Mouse (Mus musculus) heart, postnatal 14 days (tissue): ENCODE data around the gene Gucy2c. TPM values are rescaled to one million over a fixed set of nuclear protein-coding genes. Genes with fewer than 3 reads are reported as not detected.

ENCODE experiments used
- DNase-seq, 2 experiments: peaks; one replicate each; pipeline ENCODE4 v3.0.0; 2021 to 2022
- intact Hi-C: fragments of 180-260 bp; cut with DNase I; formaldehyde crosslinking; loops from one replicate; pipeline ENCODE4 v1.15.1; 2025
- total RNA-seq, 2 experiments: library from RNA; stranded (reverse); gene quantifications; 2 replicates each; pipeline ENCODE4 v1.2.3; 2021

The Gucy2c gene
- total RNA-seq, 2 experiments from 2014 or later, result not detected

DNA sequence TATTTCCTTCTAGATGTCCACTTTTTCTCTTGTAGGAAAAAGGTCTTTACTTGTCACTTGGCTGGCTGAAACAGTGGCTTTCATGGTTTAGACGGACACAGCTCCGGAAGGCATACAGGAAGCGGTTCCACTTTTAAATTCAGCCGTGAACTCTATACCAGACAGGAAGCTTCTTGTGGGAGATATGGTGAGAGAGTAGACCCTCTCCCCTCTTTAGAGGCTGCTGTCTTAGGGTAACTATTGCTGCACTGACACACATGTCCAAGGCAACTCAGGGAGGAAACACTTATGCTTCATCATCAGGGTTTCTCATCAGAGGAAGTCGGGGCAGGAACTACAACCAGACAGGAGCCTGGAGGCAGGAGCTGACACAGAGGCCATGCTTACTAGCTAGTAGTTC lies 36.0 kb downstream of the Gucy2c start:
- intact Hi-C loops, result loop anchor here (10.0 kb wide), 1 partner anchor 841 kb away; no protein-coding TSS in a partner anchor
- DNase-seq, result no peak

DNA sequence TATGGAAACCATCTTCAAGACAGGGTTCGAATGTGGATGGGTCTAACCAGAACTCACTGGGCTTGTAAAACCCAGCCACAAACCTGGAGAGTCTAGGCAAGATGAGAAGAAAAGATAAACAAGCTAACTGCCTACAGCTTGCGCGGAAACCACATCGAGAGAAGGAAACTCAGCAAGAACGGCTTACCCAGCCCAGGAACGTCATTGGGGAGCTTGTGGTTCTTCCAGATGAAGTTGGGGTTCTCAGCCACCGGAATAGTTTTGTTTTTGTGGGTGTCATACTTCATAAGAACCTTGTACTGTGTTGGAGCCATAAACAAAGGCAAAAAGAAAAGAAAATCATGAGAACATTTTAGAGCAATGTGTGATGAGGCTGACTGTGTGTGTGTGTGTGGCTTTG lies 37.8 kb downstream of the Gucy2c start:
- intact Hi-C loops, result loop anchor here (5.0 to 10.0 kb wide), 3 partner anchors 121 to 839 kb away; no protein-coding TSS in a partner anchor
- DNase-seq, result no peak

DNA sequence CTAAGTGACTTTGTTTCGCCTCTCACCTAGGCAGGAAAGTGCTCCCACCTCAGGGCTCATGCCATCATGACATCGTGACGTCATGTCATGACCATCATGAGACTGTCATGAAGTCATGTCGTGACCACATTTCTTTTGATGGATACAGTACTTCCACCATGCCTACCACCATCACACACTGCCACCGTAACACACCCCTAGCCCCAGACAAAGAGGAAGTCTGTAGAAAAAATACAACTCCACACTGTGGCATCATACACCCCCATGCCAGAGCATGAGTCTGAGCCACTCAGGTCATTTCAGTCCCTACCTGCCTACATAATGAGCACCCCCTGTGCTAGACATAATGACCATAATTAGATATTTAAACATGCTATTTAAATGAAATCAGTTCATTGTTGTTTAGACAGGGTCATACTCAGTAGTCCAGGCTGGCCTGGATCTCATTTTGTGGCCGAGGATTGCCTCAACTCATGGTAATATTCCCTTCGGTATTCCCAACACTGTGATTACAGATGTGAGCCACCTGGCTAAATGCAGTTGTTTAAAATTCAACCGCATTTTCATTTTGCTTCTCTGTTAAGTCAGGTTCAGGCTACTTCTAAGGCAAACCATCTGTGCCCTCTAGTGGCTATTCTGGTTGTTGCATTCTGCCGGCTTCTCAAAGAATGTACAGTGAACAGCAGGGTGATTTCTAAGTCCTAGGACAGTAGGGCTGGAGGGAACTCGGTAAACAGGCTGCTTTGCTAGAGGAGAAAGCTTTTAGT lies 39.0 kb downstream of the Gucy2c start:
- peak; percentile 78 to 92 for DNase-seq
- intact Hi-C loops, result loop anchor here (5.0 to 10.0 kb wide), 3 partner anchors 120 to 838 kb away; no protein-coding TSS in a partner anchor

DNA sequence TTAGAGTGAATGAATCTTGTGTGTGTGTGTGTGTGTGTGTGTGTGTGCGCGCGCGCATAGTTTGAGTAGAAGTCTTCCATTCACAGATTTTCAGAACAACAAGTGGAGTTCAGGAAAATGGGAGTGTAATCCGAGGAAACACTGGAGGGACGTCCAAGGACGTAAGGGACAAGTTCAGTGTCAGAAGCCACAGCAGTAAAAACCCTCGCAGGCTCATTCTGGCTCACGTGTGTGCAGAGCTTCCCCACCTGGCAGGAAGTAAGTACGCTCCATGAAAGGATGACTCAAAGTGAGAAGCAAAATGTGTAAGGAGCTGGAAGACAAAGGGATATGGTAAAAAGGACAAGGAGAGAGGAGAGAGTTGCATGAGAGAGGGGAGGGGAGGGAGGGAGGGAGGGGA lies 40.3 kb downstream of the Gucy2c start:
- intact Hi-C loops, result loop anchor here (5.0 to 10.0 kb wide), 3 partner anchors 119 to 836 kb away; no protein-coding TSS in a partner anchor
- no peak for DNase-seq

DNA sequence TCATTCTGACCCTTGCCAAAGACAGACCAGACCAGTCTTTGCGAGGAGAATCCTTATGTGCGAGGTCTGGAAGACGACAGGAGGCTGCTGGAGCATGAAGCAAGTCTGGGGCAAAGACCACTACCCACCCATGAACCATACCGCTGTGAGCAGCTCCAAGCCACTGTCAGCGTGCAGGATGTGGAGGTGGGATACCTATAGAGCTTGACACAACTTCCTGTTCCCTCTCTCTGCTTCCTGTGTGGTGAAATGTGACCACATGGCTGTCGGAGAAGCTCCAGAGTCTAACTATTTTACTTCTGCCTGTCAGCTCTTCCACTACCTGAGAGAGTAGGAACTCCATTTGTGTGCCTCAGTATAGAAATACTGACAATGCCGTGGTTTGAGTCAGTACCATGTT lies 45.8 kb downstream of the Gucy2c start:
- DNase-seq, result no peak
- intact Hi-C loops, result no loop called here

DNA sequence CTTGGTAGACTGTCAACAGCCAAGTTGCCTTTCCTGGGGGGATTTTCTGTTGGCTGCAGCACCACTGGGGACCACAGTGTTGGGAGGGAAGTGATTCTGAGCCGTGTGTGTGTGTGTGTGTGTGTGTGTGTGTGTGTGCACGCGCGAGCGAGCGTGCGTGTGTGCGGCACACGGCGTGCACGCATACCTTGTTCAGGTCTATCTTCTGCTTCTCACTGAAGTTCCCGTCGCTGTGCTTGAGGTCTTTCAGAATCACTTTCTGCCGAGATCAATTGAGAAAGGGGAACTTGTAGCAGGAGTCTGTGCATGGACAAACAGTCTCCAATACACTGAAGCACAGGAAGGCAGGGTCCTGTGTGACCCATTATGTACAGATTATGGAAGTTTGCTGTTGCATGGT lies 53.4 kb downstream of the Gucy2c start:
- intact Hi-C loops, result no loop called here
- no peak for DNase-seq

DNA sequence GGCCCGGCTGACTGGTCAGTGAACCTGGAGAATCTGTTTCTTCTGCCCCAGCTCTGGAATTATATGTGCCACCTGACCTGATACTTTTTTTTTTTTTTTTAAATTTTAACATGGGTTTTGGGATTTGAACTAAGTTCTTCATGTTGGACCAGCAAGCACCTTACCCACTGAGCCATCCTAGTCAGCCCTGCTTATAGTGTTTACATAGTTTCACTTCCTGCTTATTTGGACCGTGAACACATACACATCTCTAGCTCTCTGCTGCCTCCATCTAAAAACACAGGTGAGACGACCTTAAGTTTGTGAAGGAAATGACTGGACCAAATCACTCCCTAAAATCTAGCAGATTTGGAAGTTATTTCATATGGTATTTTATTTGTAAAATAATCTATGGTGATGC lies 58.4 kb downstream of the Gucy2c start:
- intact Hi-C loops, result loop anchor here (2.0 to 5.0 kb wide), 3 partner anchors 81 to 301 kb away; no protein-coding TSS in a partner anchor
- no peak for DNase-seq

DNA sequence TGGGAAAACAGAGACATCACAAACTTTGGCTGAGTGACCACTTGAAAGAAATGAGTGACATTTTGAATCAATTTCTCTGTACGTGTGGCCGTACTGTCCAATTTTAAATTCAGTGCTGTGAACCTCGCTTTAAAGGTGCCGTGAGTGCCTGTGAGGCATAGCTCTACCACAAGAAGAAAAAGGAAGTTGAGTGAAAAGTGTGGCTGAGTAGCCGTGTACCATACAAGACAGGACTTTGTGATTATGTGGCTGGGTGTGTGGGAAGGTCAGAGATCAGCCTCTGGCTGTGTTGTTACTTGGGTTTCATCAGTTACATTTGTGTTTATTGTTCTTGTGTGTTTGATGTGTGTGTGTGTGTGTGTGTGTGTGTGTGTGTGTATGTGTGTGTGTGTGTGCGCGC lies 59.0 kb downstream of the Gucy2c start:
- DNase-seq, result no peak
- intact Hi-C loops, result loop anchor here (2.0 to 5.0 kb wide), 3 partner anchors 80 to 300 kb away; no protein-coding TSS in a partner anchor

DNA sequence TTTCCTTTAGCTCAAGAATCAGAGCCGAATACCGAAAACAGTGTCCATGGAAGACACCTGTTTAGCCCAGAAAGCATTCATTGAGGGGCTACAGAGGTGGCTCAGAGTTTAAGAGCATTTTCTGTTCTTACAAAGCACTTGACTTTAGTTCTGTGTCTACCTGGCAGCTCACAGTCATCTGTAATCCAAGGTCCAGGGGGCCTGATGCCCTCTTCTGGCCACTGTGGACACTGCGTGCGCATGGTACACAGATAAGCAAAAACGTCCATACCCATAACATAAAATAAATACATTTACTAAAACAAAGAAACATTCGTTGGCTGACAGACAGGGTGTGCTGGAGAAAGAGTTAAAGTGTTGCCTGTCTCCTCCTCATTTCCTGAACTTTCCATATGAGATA lies 59.6 kb downstream of the Gucy2c start:
- intact Hi-C loops, result loop anchor here (2.0 to 5.0 kb wide), 3 partner anchors 80 to 300 kb away; no protein-coding TSS in a partner anchor
- DNase-seq, result peak; percentile 57 to 74

DNA sequence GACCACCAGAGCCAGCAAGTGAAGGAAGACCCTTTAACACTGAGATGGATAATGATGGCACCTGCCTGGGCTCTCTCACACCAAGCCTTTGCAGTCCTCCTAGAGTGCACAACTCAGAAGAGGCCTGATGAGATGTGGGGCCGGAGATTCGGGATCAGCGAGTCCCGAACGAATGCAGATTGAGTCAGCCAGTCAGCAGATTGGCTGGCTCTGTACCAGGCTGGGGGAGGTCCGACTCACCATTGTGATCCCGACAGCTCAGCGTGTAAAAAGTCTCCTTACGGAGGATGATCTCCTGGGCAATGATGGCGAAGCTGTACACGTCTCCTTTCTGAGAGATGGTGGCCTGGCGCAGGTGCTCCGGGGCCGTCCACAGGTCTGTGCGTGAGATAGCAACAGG lies 61.1 kb downstream of the Gucy2c start:
- intact Hi-C loops, result loop anchor here (5.0 kb wide), 2 partner anchors 78 to 298 kb away; no protein-coding TSS in a partner anchor
- DNase-seq, result no peak

DNA sequence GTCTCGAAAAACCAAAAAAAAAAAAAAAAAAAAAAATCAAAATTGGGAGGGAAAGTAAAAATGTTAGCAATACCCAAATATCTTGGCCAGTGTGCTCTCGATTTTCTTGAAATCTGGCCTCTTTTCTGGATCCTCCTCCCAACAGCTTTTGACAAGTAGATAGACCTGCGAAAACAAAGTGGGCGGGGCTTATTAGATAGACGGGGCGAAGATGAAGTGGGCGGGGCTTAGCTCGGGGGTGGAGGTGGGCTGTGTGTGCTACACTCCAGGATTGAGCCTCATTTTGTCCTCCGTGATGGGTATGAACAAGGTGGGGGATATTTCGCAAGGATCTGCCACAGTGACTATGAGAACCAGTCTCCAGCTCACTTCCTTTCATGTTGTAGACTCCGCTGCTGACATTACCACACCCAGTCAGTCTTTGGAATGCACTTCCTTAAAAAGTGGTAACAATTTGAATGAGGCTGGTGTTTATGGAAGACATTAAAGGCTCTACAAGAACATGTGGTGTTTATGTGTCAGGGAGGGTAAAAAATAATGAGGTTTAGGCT lies 65.6 kb downstream of the Gucy2c start:
- intact Hi-C loops, result no loop called here
- no peak for DNase-seq

DNA sequence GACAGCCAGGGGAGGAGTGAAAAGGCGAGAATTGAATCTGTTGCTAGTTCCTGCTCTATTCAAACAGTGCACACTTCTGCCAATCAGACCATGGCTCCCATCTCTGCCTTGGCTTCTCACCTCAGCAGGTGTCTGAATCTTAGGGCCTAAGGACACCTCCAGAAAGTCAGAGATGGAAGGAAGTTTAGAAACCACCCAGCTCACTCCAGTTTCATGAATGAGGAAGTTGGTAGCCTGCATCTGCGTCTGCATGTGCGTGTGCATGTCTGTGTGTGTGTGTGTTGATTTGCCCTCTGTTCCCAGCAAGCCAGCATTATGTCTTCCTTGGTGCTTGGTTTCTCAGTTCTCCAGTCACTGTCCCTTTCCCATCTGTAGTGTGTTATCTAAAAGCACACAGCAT lies 67.5 kb downstream of the Gucy2c start:
- DNase-seq, result no peak
- intact Hi-C loops, result no loop called here

DNA sequence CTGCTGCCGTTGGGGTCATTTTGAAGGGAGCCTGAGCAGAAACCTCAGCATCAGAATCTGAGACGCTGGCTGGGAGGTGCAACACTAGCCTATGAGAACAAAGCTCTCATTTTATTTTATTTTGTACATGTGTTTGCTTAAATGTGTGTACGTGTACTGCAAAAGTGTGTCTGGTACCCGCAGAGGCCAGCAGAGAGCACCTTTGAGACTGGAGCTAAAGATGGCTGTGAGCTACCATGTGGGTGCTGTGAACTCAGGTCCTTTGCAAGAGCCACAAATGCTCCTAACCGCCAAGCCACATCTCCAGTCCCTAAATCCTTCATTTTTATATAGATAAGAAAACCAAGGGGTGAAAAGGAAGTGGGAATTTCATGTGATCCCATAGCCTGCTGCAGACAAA lies 71.2 kb downstream of the Gucy2c start:
- intact Hi-C loops, result no loop called here
- DNase-seq, result no peak

DNA sequence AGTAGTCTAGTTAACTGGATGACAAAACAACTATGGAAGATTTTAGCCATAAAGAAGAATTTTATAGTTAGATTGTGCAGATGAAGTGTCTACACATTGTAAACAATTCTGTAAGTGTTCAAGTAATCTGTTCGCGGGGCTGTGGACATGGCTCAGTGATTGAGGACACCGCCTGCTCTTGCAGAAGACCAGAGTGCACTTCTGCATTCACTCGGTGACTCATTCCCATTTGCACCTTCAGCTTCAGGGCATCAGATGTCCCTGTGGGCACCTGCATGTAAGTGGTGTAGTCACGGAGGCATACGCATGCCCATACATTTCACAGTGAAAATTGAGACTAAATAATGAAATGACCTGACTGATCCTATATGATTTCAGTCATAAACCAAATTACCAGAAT lies 73.0 kb downstream of the Gucy2c start:
- no peak for DNase-seq
- intact Hi-C loops, result no loop called here

DNA sequence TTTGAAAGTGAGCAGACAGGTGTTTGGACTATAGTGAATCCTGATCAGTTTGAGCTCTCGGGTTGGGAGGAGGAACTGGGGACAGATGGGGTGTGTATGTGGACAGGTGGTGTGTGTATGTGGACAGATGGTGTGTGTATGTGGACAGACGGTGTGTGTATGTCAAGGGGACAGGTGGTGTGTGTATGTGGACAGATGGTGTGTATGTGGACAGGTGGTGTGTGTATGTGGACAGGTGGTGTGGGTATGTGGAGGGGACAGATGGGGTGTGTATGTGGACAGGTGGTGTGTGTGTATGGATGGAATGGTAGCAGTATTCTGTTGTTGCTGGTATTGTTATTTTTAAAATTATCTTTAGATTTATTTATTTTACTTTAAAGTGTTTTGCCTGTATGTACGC lies 79.7 kb downstream of the Gucy2c start:
- DNase-seq, result no peak
- intact Hi-C loops, result no loop called here

DNA sequence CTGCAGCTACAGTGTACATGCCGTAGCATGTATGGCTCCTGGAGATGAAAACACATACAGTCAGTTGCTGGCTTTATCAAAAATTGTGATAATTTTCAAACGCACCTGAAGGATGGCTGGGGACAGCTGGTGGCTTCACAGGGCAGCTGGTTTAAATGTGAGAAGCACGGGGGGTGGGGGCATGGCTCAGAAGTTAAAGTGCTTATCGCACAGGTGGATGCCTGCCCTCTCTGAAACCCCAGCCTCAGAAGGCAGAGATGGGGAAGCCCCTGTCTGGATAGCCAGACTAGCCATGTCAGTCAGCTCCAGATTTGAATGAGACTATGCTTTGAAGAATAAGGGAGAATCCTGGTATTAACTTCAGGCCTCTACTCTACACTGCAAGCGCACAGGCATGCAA lies 80.4 kb downstream of the Gucy2c start:
- intact Hi-C loops, result no loop called here
- DNase-seq, result no peak

DNA sequence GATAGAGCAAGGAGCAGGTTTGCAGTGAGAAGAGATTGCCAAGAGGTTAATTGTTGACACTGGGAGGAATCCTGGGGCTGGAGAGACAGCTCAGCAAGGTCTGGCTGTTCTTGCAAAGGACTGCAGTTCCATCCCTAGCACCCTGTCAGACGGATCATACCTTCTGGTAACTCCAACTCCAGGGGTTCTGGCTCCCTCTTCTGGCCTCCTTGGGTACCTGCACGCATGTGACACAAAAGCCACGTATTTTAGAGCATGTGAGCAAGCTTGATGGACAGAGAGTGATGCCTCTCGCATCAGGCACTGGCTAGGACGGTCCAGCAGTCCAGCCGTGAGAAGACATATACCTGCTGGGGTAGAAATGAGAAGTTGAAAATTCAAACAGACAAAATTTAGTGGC lies 90.3 kb downstream of the Gucy2c start:
- no peak for DNase-seq
- intact Hi-C loops, result no loop called here

DNA sequence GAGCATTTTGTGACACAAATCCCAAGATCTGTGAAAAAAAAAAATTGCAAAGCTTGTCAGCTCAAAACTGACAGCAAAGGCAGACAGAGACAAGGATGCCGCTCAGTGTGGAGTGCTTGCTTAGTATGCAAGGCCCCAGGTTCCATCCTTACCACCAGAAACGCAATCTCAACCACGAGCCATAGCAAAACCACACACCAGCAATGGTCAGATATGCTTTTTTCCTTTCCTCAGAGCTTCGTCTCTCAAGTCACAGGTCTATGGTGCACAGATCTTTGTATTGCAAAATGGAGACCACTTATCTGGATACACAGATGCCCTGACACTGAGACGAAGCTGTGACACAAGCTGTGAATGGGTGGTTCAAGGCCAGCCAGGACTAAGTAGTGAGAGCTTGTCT lies 91.0 kb downstream of the Gucy2c start:
- no peak for DNase-seq
- intact Hi-C loops, result no loop called here

DNA sequence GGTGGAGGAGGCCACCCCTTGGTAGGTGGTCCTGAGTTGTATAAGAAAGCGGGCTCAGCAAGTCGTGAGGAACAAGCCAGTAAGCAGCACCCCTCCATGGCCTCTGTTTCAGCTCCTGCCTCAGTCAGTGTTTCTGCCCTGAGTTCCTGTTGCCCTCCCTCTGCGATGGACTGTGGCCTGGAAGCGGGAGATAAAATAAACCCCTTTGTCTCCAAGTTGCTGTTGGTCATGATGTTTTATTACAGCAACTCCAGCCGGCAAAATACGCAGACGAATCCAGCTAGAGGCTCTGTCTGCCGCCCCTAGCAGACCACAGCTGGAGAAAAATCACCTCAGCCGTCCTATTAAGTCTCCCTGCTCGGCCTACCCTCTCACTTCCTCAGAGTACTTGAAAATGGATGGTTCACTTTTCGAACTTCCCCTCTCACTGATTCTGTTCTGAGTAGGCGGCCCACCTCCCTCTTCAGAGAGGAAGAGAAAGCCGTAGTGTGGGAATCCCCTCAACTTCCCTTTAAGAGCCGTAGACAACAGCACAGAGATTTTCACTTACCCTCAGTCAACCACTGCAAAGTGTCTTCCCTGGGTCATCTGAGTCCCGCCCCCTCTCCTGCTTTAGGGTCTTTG lies 91.7 kb downstream of the Gucy2c start:
- intact Hi-C loops, result no loop called here
- no peak for DNase-seq

DNA sequence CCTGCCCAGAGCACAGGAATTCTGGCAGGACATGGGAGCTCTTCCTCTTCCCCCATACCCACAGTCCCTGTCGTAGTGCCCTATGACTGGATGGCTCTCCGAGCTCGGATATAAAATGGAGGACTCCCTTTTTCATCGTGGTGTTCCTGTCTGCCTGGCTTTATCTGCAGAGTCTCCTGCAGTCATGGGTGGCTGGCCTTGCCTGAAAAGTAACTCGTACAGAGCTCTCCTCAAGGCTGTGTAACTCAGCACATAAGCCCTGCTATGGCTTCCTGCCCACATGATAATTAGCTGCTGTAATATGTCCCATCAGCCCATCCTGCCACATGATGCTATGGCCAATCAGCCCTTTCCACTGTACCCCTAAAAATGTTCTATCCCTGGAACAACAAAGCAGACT lies 96.1 kb downstream of the Gucy2c start:
- intact Hi-C loops, result no loop called here
- DNase-seq, result no peak
